Mouse (Mus musculus): ENCODE results near the gene Fsip1.
A peak's percentile ranks its signal among the peaks of the same experiment; 100 is the strongest.

The Fsip1 gene

DNA sequence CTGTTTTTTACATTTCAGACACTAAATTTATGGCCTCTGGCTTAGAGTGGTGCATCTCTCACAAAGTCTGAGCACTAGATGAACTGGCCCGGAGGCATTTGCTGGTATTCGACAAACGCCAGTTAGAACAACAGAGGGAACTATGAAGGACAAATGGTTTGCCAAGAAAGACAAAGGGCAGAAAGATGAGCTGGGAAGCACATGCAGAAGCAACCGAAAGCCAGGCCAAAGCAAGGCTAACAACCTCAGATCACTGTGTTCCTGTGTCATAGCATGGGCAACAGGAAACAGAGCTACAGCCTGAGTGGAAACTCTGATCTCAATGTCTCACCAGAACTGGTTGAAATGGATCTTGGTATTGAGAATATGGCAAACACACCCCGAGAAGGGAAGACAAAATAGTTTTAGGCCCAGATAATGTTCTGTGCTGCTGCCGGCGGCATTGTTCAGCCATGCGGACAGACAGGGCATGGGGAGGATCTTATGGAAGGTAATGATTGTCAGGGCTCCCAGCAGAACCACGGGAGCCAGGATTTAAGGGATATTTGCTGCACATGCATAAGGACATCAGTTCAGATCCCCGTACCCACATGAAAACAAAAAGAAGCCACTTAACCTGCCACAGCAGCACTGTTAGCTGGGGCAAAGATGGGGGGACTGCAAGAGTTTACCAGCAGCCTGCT lies 169.6 kb downstream of the Fsip1 start:
- peak; percentile 59 for DNase-seq (ENCODE audit: inconsistent ontology term)

DNA sequence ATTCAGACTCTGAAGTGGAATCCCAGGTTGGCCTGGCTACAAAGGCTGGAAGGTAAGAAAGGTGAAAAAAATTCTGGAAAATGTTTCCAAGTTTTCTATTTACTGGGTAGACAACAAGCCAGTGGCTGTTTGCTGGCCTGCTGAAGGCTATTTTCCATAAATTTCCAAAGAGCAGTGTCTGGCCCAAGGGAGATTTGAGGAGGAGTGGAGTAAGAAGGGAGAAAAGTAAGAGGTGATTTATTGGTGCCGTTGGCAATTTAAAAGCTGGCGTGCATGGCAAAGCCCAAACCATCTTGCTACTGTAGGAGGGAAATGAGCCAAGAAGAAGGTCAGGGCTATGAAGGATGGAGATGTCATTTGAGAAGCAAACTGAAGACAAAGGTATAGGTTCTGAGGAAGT lies 171.1 kb downstream of the Fsip1 start:
- DNase-seq (ENCODE audit: inconsistent ontology term), result no peak

DNA sequence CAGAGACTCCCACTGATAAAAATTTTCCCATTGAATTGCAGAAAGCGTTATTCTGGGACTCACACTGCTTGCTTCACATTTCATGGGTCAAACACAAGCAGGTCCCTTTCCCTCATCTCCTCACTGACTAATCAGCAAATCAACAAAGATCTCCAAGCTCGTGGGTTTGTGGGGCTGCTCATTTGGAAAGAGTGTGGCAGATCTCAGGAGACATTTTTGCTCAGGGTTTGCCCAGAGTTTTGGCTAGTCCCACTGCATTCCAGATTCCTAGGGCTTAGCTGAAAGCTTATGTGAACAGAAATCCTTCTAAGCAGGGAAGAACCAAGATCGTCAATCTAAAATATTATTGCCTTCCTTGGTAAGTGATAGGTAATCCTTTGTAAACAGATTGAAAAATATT lies 172.1 kb downstream of the Fsip1 start:
- DNase-seq (ENCODE audit: inconsistent ontology term), result peak; percentile 81

DNA sequence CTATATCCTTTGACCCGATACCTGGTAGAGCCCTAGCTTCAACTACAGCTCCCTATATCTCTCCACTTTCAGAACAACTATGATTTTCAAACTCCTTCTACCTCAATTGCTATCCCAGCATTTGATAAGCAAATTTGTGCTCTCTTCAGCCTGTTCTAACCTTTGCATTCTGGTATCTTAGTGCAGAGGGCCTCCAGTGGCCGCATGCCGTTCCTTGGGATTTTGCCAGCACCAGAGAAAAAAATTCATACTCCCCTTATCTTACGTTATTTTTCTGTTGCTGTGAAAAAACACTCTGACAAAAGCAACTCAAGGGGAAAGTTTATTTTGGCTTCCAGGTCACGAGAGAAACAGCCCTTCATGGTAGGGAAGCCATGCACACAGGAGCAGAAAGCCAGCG lies 173.1 kb downstream of the Fsip1 start:
- DNase-seq (ENCODE audit: inconsistent ontology term), result no peak

DNA sequence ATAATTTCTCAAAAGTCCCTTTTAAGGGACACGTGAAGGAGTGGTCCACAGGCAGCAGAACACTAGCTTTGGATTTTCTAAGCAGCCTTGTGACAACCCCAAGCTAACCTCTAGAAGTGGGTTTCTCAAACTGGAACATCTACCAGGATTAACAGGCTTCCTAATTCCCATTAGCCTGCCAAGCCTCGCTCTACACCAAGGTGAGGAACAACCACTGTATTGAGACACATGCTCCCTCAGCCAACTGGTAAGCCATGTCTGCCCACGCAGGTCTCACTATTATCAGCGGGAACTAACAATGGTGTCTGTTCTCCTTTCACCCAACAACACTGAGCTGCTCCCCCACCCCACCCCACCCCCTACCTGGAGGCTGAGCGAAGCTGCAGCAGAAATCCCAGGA lies 175.2 kb downstream of the Fsip1 start:
- no peak for DNase-seq (ENCODE audit: inconsistent ontology term)

All from Muller cell, postnatal 12 days (primary cell).